Mouse (Mus musculus): ENCODE measurements around the gene Spint2.

Spint2 gene

DNA sequence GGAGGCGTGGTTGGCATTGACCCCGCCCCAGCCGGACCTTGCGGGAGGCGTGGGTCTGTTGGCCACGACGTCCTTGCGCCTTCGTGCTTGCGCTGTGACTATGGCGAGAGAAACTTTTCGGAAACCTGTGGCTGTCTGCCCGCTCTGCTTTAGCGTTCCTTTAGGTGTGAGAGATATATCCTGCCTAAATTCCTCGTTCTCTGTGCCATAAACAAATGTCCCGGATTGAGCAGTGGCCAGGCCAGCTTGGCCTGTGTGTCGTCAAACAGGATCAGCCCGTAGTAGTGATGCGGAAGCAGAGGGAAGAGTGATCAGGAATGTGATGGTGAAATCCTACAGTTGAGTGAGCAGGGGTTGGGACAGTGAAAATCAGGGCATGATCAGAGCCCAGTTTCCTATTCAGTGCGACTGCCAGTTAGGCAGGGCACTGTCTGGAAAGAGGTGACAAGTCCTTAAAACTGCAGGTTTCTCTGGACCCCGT lies 402 bp upstream of the Spint2 start:
- 13% methylated on average over 21 of the region's 21 CpGs for WGBS

DNA sequence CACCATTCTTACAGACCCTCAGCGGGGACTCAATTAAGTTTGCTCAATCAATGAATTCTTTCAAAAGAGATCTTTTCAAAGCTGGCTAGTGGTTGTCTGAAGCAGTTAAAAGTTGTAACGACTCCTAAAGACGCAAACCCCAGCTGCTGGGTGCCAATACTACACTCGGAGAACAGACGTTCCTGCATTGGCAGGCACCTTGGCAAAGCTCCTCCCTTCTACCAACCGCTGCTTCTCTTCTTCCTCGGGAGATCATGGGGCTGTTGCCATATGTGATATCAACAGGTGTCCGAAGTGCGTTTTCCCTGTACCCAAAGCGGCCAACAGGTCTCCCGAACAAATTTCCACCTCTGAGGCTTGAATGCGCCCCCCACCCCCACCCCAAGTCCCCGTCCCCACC lies 911 bp downstream of the Spint2 start:
- WGBS: 13% methylated on average over 13 of the region's 13 CpGs

DNA sequence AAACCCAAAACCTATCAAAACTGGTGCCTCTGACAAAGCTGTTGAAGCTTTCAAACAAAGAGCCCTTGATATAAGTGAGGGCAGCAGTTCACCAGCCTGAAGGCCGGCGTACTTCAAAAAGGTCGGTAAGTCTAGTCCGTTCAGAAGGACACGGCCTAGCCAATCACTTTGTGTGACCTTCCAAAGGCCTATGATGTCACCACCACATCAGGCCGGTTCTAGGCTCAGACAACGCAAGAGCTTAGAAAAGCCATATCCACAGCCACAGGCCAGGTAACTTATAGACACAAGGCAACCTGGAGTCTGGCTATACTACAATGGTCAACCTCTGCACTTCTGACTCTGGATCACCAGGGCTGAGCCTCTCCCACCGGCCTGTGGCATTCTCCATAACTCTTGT lies 1.8 kb downstream of the Spint2 start:
- WGBS: 93% methylated on average over 8 of the region's 8 CpGs

DNA sequence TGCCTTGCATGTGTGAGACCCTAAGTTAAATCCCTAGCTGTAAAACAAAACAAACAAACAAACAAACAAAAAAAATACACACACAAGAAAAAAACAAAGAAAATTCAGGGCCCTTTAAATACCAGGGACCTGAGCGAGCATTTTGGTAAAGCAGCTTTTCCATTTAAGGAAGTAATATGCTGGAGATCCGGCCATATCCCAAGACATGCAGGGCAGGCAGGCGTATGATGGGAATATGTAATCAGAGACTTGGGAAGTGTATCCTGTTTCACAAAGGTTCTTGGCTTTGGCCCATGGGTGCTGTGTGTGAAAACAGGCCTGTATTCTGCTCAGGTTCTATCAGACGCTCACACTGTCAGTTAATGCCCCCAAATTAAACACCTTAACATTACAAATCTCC lies 4.2 kb downstream of the Spint2 start:
- 90% methylated on average over 4 of the region's 4 CpGs for WGBS

DNA sequence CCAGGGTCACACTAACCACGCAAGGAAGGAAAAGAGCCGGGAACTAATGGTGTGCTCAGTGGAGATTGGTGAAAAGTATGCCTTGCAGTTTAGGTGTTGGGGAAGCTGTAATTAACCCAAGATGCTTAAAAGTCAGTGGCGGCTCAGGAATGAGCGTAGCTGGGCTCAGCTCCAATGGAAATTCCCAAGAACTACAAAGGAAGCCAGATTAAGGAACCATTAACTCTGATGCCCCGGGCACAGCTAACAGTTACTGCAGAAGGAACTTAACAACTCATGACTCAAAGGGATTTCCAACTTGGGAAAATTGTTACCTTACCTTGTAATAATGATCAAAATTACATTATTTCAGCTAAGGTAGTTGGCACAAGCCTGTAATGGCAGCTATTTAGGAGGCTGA lies 5.0 kb downstream of the Spint2 start:
- 69% methylated on average over 5 of the region's 5 CpGs for WGBS

DNA sequence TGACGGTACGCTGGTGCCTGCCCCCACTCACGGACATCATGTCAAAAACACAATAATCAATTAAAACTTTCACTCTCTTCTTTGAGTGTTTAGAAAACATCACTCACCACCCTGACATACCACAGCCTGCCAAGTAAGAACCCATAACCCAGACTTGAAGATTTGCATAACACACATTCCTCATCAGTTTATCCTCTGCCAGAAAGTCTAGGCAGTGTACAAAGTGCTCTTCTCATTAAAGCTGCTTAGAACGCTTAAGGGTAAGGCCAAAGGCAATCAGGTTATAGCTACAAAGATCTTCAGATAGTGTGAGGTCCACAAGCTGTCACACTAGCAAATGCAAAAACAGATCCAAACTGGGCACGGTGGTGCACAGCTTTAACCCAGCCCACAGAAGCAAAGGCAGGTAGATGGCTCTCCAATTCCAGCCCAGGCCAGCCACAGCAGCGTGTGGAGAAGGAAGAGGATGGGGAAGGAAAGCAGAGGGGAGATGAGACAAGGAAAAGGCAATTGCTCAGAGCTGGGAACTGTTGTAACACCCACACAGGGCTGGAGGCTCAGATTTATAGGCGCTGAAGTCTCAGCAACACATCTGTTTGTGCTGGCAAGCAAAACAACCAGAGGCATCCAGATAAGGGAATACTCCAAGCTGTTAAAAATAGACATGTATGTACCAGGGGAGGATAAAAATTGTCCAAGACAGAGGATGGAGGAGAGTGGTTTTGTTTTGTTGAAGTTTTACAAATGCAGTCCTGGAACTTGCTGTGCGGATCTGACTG lies 9.8 kb downstream of the Spint2 start:
- WGBS: 49% methylated on average over 8 of the region's 8 CpGs

DNA sequence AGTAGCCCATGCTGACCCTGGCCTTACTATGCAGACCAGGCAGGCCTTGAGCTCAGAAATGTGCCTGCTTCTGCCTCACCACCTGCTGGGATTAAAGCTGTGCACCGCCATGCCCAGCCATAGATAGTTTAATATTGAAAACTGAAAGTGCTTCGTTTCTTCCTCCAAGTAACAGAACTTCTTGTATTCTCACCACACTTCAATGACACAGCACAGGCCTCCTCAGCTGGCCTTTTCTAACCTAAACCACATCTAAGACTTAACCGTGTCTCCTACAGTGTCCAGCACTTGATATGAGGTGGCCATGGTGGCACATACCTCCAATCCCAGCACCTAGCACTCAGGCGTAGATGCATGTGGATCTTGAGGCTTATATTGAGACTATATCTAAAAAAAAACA lies 11.3 kb downstream of the Spint2 start:
- 93% methylated on average over 4 of the region's 4 CpGs for WGBS

DNA sequence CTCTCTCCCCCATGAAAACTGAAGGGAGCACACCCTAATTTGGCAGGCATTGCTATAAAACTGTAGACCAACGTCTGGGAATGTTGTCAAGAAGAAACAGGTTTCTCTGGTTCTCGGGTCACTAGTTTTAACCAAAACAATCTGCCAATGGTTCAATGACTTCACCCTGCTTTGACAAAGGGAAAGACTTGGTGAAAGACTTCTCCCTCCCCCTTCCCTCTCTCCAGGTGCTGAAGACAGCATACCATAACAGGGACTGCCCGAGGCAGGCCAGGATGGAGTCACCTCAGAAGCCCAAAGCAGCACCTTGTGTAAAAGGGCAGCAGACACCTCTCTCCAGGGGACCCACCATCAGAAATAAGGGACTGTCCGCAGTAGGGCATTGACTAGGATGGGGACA lies 14.8 kb downstream of the Spint2 start:
- 83% methylated on average over 4 of the region's 4 CpGs for WGBS

DNA sequence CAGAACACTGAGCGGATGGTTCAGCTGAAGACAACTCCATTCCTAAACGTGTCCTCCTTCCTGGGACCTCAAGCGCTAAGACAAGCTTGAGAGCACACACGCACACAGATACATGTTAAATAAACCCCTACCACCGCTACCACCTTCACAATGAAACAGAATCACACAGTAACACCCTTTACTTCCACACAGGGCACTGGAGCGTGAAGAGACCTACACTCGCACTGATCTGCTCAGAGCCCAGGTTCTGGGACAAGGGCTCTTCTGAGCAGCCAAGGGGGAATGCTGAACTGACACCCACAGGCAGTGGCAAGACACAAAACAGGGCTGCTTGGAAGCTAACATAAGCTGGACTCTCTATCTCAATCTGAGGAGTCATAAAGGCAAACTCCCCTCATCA lies 16.1 kb downstream of the Spint2 start:
- WGBS: 95% methylated on average over 7 of the region's 7 CpGs

DNA sequence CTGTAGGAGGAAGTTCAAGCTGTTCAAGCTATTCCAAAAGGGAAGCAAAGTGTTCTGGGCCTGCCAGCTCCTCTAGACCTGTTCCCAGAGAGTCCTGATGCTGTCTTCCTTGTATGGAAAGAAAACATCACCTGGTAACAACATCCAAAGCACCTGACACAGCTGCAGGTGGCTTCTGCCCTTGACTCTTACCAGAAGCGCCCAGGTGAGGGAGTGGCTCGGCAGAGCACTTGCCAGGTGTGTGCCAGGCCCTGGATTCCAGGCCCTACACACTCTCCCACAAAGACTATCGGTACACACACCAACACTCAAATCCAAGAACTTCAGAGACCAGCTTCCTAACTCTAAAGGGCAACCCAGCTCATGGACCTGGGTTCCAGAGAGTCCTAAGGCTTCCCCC lies 17.9 kb downstream of the Spint2 start:
- WGBS: 98% methylated on average over 3 of the region's 3 CpGs

DNA sequence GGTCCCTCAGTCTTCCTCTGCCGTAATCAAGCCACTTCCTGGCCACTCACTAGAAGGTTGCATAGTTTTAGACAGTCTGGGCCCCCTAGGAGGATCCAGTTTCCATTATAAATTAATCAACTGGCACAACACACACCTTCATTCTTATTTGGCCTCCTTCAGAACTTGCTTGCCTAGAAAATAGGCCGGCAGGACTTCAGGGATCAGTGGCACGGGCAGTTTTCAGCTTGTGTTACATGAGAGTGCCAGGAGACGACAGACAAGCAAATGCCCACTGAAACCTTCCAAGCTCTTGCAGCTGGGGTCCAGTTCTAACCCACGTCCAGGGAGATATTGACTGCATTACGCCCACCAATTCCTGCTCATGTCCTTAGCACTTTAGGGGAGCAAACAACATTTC lies 19.6 kb downstream of the Spint2 start:
- WGBS: 87% methylated on average over 6 of the region's 6 CpGs

DNA sequence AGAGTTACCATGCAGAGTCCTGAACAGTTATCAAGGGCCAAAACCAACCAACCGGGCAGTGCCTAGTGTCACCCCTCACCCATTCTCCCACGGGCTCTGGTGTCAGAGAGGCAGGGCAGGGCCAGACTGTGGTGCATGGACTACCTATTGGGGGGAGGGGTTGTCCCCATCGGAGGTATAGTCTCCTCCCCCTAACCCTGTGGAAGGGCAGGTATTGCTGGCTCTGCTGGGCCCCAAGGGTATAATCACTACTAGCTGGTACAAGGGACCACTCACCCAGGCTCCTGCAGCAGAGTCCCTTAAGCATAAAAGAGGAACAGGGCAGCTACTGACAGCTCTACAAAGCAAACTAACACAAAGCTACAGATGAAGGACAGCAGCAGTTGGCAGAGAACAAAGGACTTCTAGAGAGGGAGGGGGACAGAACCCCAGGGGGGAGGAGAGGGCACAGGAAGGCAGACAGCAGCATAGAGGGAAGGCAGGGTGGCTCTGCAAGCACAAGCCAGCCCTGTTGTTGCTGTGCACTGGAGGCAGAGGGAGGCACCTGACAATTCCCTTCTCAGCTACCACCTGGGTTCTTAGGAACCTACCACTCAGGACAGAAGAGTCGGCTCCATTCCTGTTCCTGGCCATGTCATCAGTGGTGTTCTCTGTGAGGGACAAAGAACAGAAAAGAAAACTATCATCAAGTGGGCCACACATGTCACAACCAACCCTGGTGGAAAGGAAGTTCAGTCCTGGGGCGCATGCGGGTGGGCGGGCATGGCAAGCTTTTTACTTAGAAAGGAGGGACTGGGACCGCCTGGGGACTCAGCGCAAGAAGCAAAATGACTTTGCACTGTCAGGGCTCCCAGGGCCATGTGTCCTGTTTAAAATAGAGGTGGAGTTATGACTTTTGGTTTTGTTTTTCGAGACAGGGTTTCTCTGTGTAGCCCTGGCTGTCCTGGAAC lies 21.7 kb downstream of the Spint2 start:
- WGBS: 81% methylated on average over 10 of the region's 10 CpGs

DNA sequence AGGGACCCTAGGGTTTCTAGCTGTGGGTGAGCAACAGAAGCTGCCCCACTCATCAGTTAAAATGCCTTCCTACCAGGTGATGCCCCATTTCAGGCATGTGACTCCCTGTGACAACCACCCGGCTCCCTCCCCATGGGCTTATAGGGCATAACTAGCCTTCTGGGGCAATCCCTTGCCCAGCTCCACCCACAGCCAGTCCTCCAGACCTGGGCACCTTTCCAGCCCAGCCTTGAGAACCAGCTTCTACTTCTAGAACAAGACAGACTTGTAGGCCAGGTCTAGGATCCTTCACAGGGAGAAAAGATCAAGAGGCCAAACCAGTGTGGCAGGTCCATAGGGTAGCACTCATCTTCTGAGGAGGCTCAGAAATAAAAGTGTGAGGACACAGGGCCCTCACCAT lies 24.3 kb downstream of the Spint2 start:
- WGBS: 84% methylated on average over 1 of the region's 1 CpGs

DNA sequence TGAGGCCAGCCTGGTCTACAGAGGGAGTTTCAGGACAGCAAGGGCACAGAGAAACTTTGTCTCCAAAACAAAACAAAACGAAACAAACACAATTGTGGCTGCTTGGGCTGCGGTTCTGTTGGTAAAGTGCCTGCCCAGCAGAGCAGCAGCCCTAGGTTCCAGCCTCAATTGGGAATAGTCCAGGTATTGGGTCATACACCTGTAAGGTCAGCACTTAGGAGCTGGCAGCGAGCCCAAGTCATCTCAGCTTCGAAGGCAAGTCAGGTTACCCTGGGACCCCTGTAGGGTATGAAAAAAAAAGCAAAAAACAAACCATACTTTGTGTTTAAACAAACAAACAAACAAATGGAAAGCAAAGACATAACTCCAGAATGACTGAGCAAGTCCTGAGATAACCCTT lies 25.8 kb downstream of the Spint2 start:
- 80% methylated on average over 4 of the region's 4 CpGs for WGBS

DNA sequence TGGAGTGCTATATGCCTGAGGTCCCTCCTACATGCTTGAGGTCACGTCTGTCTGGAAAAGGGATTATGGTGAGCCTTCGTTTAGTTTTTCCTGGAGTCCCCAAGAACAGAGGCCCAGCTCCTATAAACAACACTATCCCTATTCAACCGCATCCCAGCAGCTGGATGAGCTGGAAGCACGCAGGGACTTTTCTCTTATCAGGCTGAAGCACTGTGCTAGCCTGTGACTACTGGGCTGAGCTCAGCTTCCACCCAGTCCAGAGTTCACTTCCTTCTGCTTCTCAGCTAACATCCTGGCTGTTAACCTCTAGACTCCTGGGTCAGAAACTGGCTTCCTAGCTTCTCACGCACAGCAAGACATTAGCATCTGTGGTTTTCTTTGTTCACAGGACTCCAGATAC lies 27.9 kb downstream of the Spint2 start:
- 68% methylated on average over 5 of the region's 5 CpGs for WGBS

DNA sequence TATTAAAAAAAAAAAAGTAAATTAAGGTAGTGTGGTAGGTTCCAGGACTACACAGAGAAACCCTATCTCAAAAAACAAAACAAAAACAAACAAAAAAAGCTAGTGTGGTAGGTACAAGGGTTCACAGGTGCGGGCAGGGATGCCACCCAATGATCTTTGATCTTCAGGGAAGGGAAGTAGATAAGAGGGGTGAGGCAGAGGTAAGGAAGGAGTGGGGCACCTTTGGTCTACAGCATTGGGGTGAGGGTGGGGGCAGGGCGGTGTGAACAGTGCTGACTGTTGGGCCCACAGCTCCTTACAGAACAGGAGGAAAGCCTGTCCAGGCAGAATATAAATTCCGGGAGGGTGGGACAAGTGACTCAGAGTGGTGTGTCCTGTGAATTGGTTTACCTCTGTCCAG lies 30.5 kb downstream of the Spint2 start:
- WGBS: 84% methylated on average over 3 of the region's 3 CpGs

DNA sequence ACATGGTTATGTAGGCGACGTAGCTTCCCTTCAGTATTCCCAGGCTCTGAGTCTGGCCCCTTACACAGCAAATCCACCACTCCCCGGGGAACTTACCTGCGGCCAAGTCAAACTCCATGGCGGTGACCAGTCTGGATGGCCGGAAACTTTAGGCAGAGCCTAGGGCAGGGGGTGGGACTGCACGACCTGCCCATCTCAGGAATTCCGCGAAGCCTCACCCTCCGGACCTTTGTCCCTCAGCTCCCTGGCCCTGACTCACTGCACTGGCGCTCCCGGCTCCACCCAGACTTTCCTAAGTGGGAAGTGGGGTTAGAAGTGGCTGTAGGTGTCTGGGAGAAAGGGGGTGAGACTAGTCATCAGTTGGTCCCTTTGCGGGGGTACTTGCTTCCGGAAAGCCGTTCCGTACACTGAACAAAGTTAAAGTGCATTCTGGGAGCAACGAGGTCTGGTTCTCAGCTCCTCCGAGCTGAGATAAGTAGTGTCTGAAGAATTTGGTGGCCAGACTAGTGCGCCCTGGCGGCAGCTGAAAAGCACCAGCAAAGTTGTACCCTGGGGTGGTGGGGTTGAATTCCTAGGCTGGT lies 33.4 kb downstream of the Spint2 start, which contains the start of gene 2200002D01Rik:
Gene 2200002D01Rik, minus strand, starts transcription at position 206 of the 581 bp plus-strand sequence.
- WGBS: 55% methylated on average over 20 of the region's 20 CpGs

DNA sequence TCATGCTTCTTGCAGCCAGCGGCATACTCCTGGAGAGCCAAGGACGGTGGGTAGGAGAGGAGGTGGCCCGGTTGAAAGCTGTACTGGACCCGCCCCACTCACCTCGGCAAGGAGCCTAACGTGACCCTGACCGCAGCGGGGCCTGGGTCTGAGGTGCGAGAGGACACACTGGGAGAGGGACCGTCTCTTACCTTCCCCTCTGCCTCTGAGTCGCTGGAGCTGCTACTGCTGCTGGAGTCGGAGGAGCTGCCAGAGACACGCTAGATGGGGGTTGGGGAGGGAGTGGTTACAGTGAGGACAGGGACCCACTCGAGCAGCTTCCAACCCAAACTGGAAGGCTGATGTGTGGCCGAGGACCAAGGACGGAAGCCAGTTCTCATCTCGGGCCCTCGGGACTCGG lies 34.0 kb downstream of the Spint2 start:
- WGBS: 48% methylated on average over 19 of the region's 19 CpGs

DNA sequence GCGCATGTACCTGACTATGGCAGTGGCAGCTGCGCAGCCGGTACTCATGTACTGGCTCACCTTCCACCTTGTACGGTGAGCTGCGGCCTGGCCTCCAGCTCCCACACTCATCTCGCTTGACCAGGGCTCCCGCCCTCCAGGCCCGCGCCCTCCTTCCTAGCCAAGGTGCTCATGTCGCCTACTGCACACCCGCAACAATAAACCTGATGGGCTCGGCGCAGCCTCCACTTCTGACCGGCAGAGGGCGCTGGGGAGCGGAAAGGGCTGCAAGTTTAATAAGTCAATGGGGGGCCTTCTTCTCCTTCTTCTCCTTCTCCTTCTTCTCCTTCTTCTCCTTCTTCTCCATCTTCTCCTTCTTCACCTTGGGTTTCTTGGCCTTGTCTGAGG lies 34.4 kb downstream of the Spint2 start:
- 47% methylated on average over 16 of the region's 16 CpGs for WGBS

DNA sequence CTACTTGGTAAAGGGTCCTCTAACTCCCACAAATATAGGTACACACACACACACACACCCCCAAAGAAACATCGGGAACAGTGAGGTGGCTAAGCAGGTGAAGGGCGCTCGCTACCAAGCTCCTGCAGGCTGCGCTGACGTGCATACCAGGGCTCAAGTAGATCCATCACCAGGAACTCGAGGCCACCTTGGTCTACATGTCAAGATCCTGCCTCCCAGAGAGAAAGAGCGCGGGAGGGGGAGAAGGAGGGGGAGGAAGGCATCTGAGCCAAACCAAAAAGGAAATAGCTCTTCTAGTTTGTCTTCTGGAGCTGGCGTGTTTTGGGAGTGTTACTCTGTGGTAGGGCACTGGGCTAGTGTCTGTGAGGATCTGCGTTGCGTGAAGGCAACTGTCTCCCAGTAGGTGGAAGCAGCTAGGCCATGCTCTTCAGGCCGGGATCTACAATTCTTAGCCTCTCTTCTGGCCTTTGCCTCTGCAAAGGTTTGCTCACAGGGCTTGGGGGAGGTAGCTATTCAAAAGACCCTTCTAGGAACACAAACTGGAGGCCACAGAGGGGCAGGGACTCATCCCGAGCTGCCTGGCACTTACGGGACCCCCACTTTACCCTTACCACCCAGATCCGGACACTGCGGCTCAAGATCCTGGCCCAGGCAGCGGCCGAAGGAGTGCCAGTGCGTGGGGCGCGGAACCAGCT lies 34.9 kb downstream of the Spint2 start:
- WGBS: 78% methylated on average over 21 of the region's 21 CpGs

DNA sequence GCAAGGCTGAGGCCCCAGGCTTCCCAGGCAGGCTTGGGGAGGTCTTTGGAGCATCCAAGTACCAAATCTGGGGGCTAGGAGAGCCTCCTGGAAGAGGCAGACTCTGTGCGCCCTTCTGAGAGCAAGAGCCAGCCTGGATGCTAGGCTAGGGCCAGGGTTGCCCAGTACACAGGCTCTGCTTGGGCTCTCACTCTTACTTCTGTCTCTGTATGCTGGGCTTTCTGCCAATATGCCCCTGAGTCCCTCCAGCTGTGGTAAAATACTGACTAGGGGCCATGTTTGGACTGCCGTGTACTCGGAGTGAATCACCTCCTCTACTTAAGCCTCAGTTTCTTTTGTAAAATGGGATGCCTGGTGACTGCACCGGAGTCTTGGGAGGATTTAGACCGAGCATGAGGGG lies 35.7 kb downstream of the Spint2 start:
- WGBS: 81% methylated on average over 5 of the region's 5 CpGs

Measured in cerebral cortex, adult 2 months (tissue).